Mouse (Mus musculus): ENCODE results near the gene Apoh. TPM values are rescaled to one million over a fixed set of nuclear protein-coding genes. Genes with fewer than 3 reads are reported as not detected.

The Apoh gene
- polyA plus RNA-seq, 1 experiment, result 2.3 TPM

GRCm38 (mm10) chr11:108429076-108429475, 85.9 kb downstream of the Apoh start:
- Histone ChIP-seq H3K4me1 (ENCODE audit: control insufficient read depth, insufficient read depth, insufficient read length, low read length) (no peaks in the 10 kb centered on the region), H3K4me3 (ENCODE audit: insufficient read depth, low read depth, low read length) (no peak overlapping the region), H3K27ac (replicated peaks; ENCODE audit: low read depth, low read length) (no peak overlapping the region)

- no peaks in the 10 kb centered on the region for H3K4me1 ChIP-seq (ENCODE audit: control insufficient read depth, insufficient read depth, insufficient read length, low read length)
- no peak overlapping the region for H3K27ac ChIP-seq (replicated peaks; ENCODE audit: low read depth, low read length)
- H3K4me3 ChIP-seq (ENCODE audit: insufficient read depth, low read depth, low read length), result no peak overlapping the region
Measured at GRCm38 (mm10) chr11:108443893-108444563, 100.9 kb downstream of the Apoh start.

GRCm38 (mm10) chr11:108447148-108447547, 104.0 kb downstream of the Apoh start:
- no peak overlapping the region for H3K27ac ChIP-seq (replicated peaks; ENCODE audit: low read depth, low read length)
- no peak overlapping the region for H3K4me3 ChIP-seq (ENCODE audit: insufficient read depth, low read depth, low read length)
- H3K4me1 ChIP-seq (ENCODE audit: control insufficient read depth, insufficient read depth, insufficient read length, low read length), result no peaks in the 10 kb centered on the region

- no peak overlapping the region for H3K4me3 ChIP-seq (ENCODE audit: insufficient read depth, low read depth, low read length)
- H3K4me1 ChIP-seq (ENCODE audit: control insufficient read depth, insufficient read depth, insufficient read length, low read length), result no peaks in the 10 kb centered on the region
- H3K27ac ChIP-seq (replicated peaks; ENCODE audit: low read depth, low read length), result no peak overlapping the region
Measured at GRCm38 (mm10) chr11:108449811-108450210, 106.7 kb downstream of the Apoh start.

GRCm38 (mm10) chr11:108459599-108459998, 116.4 kb downstream of the Apoh start:
- Histone ChIP-seq H3K4me3 (ENCODE audit: insufficient read depth, low read depth, low read length) (no peak overlapping the region), H3K27ac (replicated peaks; ENCODE audit: low read depth, low read length) (no peak overlapping the region), H3K4me1 (ENCODE audit: control insufficient read depth, insufficient read depth, insufficient read length, low read length) (no peaks in the 10 kb centered on the region)

Other genes with a start within 250 kb of the Apoh start
- 6.8 and 7.4 TPM in 2 replicates for gene Prkca, start 574 bp downstream of the Apoh start, polyA plus RNA-seq (2012; ENCODE audit: insufficient read depth, insufficient read length, missing spikeins)
- gene Cep112, start 81.8 kb downstream of the Apoh start, polyA plus RNA-seq (2012; ENCODE audit: insufficient read depth, insufficient read length, missing spikeins), result 2.1 and 4.0 TPM in 2 replicates

Measured in brown adipose tissue, adult 24 weeks (tissue).